Mouse (Mus musculus): ENCODE data around the gene Sik3.

The Sik3 gene

GRCm38 (mm10) chr9:46215338-46216322 lies 203.0 kb downstream of the Sik3 start:
- peak; percentile 45; the same call in 1 of the 2 replicates for ATAC-seq (ENCODE audit: insufficient number of reproducible peaks, low FRiP score, low TSS enrichment)

DNA sequence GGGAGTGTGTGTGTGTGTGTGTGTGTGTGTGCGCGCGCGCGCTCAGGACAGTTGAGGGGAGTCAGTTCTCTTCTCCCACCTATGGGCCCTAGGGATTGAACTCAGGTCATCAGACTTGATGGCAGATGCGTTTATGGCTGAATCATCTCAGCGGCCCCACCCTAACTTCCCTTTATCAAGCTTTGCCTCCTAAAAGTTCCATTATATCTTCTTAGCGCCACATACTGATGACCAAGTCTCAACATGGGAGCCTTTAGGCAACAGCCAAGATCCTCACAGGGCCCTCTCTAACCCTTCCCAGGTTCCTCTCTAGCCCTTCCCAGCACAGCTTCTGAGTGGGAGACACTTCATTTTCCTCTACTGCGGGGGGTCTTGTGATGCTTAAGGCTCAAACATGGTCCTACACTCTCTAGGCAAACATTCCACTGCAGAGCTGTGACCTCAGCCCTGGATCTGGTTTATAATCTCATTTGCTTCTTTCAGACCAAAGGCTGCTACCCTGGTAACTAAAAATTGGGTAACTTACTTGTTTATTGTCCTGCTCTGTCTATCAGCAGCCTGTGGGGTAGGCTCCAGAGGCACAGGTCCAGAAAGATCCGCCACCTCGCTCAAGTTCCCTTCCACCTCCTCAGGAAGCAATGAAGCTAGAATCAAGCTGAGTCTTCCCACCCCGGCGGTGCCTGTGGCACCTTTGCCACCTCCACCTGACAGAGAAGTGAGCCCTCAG lies 204.3 kb downstream of the Sik3 start:
- ATAC-seq (ENCODE audit: insufficient number of reproducible peaks, low FRiP score, low TSS enrichment) = no peak

DNA sequence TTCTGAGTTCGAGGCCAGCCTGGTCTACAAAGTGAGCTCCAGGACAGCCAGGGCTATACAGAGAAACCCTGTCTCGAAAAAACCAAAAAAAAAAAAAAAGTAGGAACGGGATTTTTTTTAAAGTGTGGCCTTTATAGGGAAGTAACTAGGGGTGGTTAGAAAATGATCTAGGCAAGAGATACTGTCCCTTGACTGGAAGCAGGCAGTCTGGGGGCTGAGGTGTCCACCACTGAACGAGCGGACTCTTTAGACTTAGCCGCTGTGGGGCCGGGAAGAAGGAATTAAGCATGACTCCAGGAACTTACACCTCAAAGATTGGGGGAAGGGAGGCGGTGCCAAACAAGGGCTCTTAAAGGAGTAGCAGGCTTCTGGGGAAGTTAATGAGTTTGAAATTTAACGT lies 205.6 kb downstream of the Sik3 start:
- no peak for ATAC-seq (ENCODE audit: insufficient number of reproducible peaks, low FRiP score, low TSS enrichment)

- no peak for ATAC-seq (ENCODE audit: insufficient number of reproducible peaks, low FRiP score, low TSS enrichment)
Measured at GRCm38 (mm10) chr9:46223090-46223489, 210.5 kb downstream of the Sik3 start.

GRCm38 (mm10) chr9:46224101-46224500 lies 211.5 kb downstream of the Sik3 start:
- ATAC-seq (ENCODE audit: insufficient number of reproducible peaks, low FRiP score, low TSS enrichment) = no peak

- no peak for ATAC-seq (ENCODE audit: insufficient number of reproducible peaks, low FRiP score, low TSS enrichment)
Measured at GRCm38 (mm10) chr9:46224945-46225660, 212.5 kb downstream of the Sik3 start.

DNA sequence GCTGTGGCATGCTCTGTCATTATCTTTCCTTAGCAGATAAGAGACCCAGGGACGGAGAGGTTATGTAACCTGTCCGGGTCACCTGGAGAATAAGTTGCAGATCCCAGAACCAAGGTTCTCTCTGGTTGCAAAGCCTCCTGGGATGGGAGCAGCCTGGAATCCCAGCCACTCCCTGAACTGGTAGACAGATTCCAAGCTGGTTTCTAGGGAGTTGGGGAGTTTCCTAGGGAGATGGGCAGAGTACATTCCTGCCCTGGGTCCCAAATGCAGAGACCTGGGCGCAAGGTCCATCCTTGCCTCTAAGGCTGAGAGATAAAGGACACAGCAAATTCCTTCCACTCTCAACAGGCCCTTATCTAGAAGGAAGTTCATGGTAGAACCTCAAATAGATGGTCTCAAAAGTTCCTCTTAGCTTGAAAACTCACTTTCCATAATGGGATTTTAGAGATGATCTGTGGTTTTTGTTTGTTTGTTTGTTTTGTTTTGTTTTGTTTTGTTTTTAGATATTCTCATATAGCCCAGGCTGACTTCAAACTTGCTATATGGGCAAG lies 214.5 kb downstream of the Sik3 start:
- ATAC-seq (ENCODE audit: insufficient number of reproducible peaks, low FRiP score, low TSS enrichment) = no peak

DNA sequence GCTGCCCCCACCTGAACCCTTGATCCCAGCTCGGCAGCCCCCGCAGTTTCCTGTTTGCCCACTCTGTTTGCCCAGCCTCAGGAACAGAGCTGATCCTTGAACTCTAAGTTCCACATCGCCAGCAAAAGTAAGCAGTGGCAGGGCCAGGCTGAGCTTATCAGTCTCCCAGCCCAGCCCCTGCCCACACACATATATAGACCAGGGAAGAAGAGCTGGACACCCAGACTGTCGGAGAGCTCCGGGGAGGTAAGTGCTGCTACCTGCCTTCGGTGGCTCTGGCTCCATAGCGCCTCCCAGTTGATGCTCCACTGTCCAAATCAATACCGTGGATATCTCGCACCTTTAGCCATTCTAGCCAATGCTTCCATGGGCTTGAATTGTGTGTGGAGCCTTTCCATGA lies 215.9 kb downstream of the Sik3 start, which contains the start of gene Apoa1:
Gene Apoa1 (plus strand): TSS at position 90 of the 400 bp plus-strand sequence.
- ATAC-seq (ENCODE audit: insufficient number of reproducible peaks, low FRiP score, low TSS enrichment) = no peak

GRCm38 (mm10) chr9:46229573-46230449 lies 217.2 kb downstream of the Sik3 start:
- ATAC-seq (ENCODE audit: insufficient number of reproducible peaks, low FRiP score, low TSS enrichment) = peak; percentile 84

GRCm38 (mm10) chr9:46230450-46230975 lies 217.9 kb downstream of the Sik3 start:
- ATAC-seq (ENCODE audit: insufficient number of reproducible peaks, low FRiP score, low TSS enrichment) = no peak

DNA sequence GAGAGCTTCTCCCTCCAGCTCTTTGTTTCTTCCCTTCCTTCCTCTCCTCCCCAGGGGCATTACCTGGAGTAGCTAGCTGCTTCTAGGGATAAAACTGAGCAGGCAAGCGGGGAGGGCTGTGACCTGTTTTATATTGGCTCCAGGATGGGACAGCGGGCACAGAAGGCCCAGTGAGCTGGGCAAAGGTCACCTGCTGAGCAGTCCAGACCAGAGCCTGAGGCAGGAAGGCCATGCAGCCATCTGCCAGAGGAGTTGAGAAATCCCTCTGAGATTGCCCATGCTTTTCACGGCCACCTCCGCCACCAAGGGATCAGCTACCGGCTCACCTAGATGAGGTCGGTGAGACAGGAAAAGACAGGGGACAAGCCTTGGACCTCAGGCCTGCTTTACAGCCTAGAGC lies 222.6 kb downstream of the Sik3 start:
- no peak for ATAC-seq (ENCODE audit: insufficient number of reproducible peaks, low FRiP score, low TSS enrichment)

DNA sequence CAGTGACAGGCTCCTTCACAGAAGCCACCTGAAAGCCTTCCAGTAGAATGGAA lies 222.8 kb downstream of the Sik3 start, which contains the start of gene Apoc3:
Gene Apoc3 (minus strand): TSS at position 41 of the 53 bp plus-strand sequence.
- ATAC-seq (ENCODE audit: insufficient number of reproducible peaks, low FRiP score, low TSS enrichment) = no peak

GRCm38 (mm10) chr9:46235649-46236048 lies 223.0 kb downstream of the Sik3 start:
- no peak for ATAC-seq (ENCODE audit: insufficient number of reproducible peaks, low FRiP score, low TSS enrichment)

GRCm38 (mm10) chr9:46238850-46239249 lies 226.2 kb downstream of the Sik3 start:
- ATAC-seq (ENCODE audit: insufficient number of reproducible peaks, low FRiP score, low TSS enrichment) = no peak

- no peak for ATAC-seq (ENCODE audit: insufficient number of reproducible peaks, low FRiP score, low TSS enrichment)
Measured at GRCm38 (mm10) chr9:46240526-46241153, 228.0 kb downstream of the Sik3 start, which contains the start of gene Apoa4. Gene Apoa4, plus strand, starts transcription at chr9:46240696.

- ATAC-seq (ENCODE audit: insufficient number of reproducible peaks, low FRiP score, low TSS enrichment) = no peak
Measured at GRCm38 (mm10) chr9:46241818-46242217, 229.2 kb downstream of the Sik3 start.

DNA sequence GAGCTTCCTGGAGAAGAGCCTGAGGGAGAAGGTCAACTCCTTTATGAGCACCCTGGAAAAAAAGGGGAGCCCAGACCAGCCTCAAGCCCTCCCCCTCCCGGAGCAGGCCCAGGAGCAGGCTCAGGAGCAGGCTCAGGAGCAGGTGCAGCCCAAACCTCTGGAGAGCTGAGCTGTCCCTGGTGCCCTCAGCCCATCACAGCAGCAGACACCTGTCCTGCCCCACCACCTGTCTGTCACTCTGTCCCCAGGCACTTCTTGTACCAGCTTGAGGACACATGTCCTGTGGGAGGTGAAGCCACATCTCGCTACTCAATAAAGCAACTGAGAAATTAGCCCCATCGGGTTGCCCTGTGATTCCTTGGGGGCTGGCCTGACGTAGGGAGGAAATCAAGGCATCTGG lies 230.5 kb downstream of the Sik3 start:
- no peak for ATAC-seq (ENCODE audit: insufficient number of reproducible peaks, low FRiP score, low TSS enrichment)

DNA sequence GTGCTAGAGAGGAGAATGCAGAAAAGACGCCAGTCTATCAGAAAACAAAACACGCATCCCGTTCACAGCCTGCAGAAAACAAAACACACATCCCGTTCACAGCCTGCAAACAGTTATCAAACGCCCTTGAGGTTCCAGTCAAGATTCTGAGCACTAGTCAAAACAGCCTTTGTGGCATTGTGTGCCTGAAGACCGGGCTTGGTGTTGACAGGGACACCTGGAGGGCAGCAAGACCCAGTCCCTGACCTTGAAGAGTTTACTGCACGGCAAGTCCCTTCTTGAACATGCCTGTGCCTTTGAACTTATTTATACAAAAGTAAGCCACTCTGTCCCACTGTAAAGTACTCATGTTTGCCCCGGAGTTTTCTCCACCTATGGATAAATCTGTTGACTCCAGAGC lies 231.0 kb downstream of the Sik3 start:
- no peak for ATAC-seq (ENCODE audit: insufficient number of reproducible peaks, low FRiP score, low TSS enrichment)

- peak; percentile 85; the same call in 1 of the 2 replicates for ATAC-seq (ENCODE audit: insufficient number of reproducible peaks, low FRiP score, low TSS enrichment)
Measured at GRCm38 (mm10) chr9:46246752-46247324, 234.2 kb downstream of the Sik3 start.
